Mouse (Mus musculus) embryo, embryonic 11.5 days (tissue): ENCODE measurements around the gene Cpne2.
A peak's percentile ranks its signal among the peaks of the same experiment; 100 is the strongest.

ENCODE experiments used
- DNase-seq: peaks from one replicate; pipeline ENCODE4 v3.0.0-alpha.2; 2012; ENCODE audit warnings: low read depth, low spot score

The Cpne2 gene

DNA sequence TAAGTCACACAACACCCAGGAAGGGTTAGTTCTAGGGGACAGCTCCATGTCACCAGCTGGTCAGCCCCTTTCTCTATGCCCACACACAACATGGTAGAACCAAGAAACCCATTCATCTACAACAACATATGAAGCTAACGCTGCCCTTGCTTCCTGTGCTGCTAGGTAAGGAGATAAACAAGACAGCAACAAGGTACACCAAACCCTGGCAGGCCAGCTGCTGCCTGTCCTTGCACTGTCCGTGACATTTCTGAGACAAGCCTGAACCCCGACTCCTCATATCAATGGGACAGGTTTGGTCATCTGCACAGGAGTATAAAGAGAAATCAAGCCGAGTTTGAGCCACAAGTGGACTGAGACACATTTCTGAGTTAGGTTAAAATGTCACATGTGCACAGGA, 42.4 kb downstream of the Cpne2 start:
- no peak for DNase-seq

DNA sequence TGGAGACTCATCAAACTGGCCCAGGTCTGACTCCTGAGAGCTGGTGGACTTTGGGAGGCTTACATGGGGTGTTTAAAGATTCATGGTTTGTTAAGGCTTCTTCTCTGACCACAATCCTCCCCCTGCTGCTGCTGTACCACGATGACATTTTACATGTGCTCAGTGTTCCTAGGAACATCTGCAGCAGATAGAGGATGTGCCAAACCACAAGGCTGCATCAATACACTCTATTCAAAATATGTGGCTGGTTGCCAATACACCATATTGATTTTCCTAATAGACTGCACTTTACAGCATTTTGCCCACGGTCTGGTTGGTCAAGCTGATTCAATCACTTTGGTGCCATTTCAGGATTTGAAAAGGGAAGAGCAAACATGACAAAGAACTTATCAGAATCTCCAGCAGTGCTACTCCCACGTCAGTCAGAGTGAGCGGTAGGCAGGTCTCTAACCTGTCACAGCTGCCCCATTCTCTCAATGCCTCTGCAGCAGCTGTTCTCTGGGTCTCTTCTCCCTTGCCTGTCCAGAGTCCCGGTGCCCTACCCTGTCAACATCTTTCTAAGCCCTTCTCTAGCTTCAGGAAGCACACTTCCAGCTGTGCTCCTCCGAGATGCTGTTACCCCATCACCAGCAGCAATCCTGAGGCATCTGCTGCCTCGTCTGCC, 49.2 kb downstream of the Cpne2 start:
- DNase-seq = no peak

DNA sequence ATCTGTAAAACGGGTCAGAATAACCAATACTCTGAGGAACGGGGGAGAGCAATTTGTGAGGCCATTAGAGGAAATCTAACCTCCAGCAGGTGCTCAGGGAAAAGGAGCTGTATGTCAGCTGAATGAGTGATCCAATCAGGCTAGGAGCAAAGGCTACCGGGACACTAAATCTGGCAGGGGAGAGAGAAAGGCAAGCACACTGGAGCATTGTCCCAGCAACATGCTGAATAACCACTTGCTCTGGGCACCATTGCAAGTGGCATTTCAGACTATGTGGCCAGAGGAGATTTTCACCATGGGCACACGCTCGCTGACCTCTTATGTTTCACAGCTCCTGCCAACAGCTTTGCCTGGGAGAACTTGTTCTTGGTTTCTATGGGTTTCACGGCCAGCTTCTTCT, 49.8 kb downstream of the Cpne2 start:
- no peak for DNase-seq

DNA sequence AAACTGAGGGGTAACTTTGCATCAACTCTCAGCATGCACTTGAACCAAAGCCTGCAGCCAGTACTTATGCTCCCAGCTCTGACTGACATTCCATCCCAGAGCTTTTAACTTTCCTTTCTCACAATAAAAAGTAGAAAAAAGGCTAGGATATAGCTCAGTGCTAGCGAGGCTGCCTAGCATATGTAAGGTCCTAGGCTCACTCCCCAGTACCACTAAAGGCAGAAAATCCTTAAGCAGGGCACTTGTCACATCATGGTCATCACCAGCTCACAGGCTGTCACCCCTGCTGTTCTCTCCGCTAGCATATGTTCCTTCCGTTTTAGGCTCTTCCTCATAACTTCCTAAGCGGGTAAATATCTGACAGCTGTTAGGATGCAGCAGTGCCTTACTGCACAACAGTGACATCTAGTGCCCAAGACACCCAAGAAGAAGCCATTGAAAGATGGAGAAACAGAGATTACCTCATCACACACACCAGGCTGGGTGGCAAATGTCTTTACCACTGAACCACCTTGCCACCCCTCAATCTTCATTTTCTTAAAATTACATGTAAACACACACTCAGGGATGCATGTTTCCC, 51.5 kb downstream of the Cpne2 start:
- DNase-seq = no peak

DNA sequence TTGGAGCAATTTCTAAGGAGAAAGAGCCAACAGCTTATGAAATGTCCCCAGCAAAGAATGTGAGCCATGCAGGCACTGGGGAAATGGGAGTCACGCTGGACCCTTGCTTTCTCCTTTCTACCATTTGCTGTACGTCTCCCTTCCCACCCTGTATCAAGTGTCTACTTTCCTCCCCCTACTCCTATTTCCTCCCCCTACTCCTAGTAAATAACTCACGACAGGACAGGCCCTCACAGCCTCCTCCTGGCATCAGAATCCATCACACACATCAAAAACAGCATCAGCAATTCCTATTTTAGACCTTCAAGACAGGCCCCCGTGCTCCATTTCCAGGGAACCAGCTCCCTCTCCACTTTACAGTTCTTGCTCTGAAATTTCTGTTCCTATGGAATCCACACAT, 58.9 kb downstream of the Cpne2 start:
- no peak for DNase-seq

DNA sequence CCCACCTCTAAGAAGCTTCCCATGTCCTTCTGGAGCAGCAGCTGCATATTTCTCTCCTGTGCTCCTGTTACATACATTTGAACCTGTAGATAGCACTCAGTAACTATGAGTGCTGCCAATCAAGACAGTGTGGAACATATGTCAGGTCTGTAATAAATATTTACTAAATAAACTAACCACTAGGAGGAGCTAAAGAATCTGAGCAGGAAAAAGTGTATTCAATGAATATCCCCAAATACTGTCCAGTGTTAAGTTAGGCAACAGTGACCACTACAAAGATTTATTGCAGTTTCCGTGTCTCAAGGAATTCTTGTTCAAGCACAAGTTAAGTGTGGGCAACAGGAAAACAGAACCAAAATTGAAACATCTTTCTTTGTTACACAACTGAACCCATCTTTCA, 61.4 kb downstream of the Cpne2 start:
- no peak for DNase-seq

DNA sequence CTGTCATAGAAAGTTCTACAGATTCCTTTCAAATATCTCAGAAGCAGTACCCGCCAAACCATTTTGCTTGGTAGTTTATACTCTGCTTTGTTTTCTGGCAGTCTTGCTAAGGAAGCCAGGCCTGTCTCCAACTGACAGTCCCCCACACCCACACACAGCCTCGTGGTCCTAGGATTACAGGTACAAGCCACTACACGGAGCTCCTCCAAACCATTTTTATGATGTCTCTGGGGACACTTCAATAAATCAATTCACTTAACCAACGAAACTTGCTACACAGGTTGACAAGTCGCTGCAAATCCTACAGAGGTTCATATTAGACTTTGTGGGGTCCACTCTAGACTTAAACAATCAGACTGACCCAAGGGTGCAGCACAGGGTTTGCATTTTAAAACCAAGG, 67.7 kb downstream of the Cpne2 start:
- no peak for DNase-seq

DNA sequence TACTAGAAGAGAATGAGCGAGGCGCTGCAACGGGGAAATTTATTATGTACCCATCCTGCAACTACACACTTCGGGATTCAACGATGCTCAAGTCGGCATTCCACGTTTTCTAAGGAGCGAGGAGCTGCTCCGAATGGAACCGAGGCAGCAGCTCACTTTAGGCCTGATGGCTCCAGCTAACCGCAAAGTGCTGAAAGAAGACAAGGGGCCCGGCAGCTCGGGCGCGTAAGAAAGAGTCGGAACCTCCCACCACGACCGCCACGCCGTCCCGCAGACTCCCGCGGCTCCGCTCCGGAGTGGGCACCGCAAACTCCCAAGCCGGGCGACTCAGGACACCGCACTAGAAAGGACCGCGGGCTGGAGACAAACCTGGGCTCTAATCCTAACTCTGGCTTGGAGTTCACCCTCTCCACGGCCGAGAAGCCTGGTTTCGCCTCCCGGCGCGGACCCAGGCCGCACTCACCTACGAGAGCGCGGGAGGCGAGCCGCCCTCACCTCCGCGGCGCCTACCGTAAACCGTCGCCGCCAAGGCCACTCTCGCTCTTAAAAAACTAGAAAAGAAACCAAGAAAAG, 68.3 kb downstream of the Cpne2 start:
- DNase-seq = no peak

DNA sequence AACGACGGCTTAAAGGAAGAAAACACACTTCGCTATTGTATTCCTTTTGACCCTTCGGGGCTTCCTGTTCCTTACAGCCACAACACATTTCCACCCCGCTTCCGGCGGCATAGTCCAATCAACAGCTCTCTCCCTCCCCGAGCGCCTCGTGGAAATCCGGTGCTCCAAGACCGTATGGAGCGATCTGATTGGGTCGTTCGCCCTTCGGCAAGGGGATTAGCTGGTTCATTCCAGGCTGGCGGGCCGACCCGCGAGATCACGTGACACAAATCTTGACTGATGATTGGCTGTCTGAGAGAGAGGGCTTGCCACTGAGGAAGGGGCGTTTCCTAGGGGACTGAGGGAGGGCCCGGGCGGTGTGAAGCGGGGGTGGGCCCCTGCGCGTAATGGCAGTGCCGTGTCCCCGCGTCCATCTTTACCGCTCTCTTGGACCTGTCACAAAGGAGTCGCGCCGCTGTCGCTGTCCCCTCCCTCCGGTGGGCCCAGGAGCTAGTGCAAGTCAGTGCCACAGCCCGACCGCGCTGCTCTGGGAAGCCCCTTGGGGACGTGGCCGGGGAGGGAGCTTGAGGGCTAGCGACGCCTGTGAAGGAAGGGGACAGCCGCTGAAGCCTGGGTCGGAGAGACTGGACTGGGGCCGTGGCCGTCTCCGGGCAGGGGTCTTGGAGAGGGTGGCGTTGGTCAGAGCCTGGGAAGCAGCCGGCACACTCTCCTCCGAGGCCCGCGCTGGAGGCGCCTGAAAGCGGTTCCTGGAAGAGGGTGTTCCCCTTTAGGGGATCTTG, 69.0 kb downstream of the Cpne2 start, which contains the start of the genes Rspry1 and Fam192a:
TSS of gene Rspry1 (plus strand) at position 331 of the 779 bp plus-strand sequence.
TSS of gene Fam192a (minus strand) at position 391 of the 779 bp plus-strand sequence.
- peak; percentile 99 for DNase-seq

DNA sequence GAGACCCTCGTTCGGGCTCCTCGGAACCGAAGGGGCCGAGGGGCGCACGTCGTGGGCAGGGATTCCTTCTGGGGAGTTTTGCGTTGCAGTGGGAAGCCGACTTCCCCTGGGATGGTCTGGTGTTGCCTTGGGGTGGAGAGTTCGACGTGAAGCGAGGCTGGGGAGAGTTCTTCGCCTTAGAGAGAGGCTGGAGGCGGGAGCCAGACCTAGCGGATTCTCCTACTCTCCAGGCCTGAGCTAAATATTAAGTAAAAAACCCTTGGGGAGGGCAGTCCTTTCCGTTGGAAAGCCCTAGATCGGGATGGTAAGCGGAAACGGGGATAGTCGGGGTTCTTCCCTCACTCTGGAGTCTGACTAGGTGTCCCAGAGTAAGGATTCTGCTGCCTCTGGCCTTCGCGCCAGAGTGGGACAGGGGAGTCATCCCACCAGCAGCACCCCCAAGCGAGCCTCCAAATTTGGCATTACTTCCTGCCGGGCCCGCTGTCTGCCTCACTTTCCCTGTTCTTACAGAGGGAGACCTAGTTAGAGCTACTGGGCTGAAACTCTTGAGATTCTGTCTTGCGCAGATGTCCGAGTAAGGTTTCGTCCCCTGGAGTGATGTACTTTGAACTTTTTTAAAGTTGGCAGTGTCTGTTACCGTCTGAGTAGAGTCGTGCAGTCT, 69.8 kb downstream of the Cpne2 start:
- DNase-seq = no peak

DNA sequence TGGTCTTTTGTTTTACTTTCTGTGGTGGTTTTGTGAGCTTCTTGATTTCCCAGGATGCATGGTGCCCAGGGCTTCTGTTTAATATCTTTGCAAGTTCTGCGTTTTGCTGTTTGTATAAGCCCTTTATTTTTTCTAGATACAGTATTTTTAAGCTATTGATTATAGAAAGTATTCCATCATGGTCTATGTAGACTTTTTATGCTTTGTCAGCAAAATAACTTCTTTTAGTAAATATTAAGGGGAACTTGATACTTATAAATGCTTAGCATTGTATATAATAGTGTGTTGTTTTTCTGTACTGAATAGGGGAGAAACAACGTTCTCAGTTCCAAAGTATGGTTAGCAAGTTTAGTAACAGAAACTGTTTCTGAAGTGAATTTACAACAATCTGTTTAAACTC, 71.2 kb downstream of the Cpne2 start:
- no peak for DNase-seq

DNA sequence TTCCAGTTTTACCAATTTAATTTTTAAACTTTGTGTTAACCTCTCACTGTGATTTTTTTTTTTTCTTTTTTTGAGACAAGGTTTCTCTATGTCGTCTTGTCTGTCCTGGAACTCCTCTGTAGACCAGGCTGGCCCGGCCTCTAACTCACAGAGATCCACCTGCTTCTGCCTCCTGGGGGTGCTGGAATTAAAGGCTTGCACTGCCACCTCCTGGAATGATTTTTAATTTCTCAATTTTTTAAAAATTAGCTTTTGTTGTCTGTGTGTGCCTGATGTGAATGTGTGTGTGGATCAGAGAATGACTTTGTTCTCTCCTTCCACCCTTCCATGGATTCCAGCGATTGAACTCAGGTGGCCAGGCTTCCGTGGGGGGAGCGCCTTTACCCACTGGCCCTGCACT, 74.3 kb downstream of the Cpne2 start:
- no peak for DNase-seq
